Mouse (Mus musculus): Measurements from ENCODE around the gene Gm47985.

Gene Gm47985

DNA sequence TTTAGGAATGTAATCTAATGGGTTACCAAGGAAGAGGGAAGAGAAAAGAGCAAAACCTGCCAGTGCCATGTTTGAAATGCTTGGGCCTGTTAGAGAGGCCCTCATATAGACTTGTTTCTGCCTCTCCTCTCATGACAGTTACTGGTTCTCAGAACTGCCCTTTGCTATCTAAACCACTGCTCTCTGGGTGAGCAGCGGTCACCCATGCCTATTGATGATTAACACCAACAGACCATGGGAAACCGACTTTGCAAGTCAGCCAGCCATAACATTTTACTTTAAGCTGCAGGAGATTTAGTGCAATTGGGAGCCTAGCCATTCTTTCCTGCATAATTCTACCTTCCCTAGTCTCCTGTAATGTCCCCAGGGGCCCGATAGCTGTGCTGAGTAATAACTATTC lies 34.1 kb downstream of the Gm47985 start:
- in situ Hi-C loops (cut with MboI; ENCODE audit: low sequenced_read_pairs), result no loop called here

DNA sequence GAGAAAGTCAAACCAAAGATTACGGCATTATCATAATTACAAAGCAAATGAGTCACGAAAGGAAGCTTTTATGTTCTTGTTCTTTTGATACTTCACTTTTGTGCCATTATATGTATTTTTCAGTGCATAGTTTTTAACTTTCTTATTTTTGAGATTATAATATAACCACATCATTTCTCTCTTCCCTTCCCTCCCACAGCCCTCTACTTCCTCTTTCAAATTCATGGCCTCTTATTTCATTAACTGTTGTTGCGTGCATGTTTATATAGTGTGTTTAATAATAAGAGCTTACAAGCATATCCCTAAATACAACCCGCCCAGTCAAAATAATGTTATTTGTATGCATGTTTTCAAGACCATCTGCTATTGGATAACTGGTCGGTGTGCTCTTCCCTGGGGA lies 36.7 kb downstream of the Gm47985 start:
- in situ Hi-C loops (cut with MboI; ENCODE audit: low sequenced_read_pairs), result no loop called here

DNA sequence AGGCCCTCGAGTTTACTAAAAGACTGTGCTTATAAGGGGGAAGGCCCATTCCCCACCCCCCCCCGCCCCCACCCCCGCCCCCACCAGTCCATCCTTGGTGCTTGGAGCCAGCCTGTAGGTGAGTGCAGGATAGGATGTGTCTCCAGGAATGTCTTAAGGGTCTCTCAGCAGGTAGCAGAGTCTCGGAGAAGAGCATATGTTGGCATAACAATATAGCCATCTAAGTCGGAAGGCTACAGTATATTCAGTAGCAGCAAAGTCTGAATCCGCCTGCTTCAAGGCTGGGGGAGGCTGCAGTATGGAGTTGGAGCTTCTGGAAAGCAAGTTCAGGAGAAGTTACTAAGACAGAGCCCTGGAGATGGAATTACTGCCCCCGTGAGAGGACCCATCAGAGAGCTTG lies 37.8 kb downstream of the Gm47985 start:
- in situ Hi-C loops (cut with MboI; ENCODE audit: low sequenced_read_pairs), result no loop called here

DNA sequence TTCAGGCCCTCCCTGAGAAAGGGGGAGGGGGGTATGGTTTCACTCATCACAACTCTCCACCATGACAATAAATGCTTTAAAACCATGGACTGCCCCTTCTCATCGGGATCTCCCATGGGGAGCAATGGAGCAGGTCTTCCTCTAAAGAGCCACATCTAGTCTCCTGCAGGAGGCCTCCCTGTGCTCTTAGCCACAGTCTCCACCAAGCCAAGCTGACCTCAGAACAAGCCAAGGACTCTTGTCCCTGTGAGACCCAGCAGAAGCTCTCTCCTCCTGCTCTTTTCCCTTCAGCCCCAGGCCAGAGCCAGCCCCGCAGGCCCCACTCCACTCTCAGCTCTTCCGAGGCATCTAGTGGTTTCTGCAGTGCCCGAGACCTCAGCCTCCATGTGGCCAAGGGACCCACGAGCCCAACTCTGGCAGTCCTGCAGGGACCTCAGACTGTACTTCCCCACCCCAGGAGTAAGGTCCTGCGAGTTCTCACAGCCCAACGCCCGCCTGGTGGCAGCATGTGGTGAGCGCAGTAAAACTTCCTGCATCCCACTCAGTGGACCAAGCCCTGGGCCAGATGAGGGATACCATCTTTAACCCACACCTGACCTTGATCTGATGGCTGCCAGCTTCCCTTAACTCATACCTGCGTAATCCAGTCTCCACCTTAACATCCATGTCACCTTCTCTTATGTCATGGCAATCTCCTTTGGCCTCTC lies 40.4 kb downstream of the Gm47985 start:
- in situ Hi-C loops (cut with MboI; ENCODE audit: low sequenced_read_pairs), result no loop called here

DNA sequence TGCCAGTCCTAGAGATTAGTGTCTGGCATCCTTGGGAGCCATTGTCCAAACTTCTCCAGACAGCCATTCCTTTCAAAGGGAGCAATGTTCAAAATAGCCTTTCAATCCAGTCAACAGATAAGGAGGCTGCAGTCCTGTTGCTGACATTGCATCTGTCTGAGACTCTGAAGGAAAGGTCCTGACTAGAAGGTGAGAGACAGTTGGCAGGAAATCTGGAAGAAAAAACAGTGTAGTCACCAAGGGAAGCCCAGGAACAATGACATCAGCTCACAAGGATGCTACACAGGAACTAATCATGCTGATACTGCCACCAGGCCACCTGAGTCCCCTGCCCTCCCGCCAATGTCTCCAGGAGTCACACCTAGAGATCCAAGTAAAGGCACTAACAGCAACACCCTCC lies 41.0 kb downstream of the Gm47985 start:
- in situ Hi-C loops (cut with MboI; ENCODE audit: low sequenced_read_pairs), result no loop called here

DNA sequence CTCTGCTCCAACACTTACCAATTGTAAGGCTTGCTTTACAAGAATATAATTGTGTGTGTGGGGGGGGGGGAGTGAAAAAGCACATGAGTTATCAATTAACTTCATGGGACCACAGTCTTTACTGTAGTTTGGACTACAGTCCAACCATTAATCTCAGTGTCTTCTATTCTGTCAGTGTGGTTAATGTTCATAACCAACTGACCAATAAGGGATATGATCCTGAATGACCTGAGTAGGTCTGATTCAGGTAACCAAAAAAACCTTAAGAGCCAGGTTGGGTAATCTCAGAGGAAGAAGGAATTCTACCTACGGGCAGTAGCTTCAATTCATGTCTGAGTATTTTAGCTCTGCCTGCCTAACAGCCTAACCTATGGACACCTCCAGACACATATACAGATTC lies 42.2 kb downstream of the Gm47985 start:
- in situ Hi-C loops (cut with MboI; ENCODE audit: low sequenced_read_pairs), result no loop called here

DNA sequence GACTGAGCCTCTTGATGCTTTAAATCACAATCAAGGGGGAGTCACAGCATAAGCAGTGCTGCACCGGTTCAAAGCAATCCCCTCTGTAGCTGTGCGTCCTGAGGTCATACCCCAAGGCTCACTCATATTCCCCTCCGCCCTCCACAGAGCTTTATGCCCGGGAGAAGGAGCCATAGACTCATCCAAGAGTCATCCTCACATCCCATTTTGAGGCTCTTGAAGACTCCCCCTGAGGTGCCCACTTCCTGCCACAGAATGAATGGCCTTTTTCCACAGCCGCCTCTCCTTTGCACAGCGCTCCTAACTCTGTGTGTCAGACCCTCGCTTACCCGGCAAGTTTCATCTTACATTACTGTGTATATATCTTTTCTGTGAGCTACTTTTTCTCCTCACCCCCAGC lies 45.2 kb downstream of the Gm47985 start:
- in situ Hi-C loops (cut with MboI; ENCODE audit: low sequenced_read_pairs), result no loop called here

DNA sequence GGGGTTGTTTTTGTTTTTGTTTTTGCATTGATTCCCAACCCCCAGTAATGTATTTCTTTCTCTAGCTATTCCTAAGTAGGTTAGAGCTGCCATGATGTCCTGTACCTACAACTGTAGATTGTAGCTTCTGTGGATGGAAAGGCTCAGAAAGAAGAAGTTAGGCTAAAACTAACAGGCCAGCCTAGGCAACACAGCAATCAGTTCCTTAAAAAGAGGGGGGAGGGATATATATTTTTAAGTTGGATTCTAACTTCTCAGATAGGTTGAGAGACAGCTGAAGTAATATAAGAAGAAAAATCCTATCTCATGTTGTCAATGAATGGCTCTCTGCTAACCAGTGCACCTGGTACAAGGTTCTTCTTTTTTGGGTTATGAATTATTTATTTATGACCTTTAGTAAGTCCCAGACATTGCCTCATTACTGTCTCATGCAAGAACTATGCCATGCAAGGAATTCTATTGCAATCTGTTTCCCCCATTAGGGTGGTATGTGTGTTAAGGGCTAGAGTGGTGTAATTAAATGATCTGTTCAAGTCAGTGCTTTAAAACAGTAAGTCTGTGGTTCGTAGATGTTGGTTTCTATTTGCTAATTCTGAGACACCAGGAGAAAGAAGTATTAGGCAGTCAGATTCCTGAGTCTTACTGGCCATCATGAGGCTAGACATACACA lies 46.1 kb downstream of the Gm47985 start:
- in situ Hi-C loops (cut with MboI; ENCODE audit: low sequenced_read_pairs), result no loop called here

DNA sequence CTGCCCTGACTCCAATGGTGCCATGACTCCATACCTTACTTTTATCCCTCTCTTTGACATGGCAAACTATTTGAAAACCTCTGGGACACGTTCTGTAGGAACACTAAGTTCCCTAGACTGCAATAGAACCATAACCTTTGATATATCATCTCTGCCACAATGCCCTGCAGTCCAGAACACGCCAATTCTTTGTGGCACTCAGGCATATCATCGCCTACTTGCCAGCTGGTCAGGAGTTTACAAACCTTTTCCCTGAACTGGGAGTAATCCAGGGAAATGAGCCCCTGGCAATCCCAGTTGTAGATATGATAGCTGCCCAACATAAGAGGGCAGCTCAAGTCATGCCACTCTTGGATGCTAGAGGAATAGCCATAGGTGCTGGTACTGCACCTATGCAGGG lies 50.0 kb downstream of the Gm47985 start:
- in situ Hi-C loops (cut with MboI; ENCODE audit: low sequenced_read_pairs), result no loop called here

DNA sequence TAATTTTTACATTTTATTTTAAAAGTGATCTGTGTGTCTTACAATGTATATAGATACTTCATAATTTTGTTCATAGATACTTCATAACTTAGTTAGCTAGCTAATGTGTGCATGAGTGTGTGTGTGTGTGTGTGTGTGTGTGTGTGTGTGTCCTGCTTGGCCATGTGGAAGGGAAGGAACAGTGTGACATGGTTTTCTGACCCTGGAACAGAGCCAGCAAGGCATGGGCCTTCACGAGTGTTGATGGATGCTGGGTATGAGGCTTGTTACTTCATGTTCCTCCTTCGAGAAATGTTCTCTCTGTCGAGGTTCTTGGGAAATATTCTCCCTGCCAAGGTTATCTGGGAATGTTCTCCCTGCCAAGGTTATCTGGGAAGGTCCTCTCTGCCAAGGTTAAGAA lies 51.4 kb downstream of the Gm47985 start:
- in situ Hi-C loops (cut with MboI; ENCODE audit: low sequenced_read_pairs), result no loop called here

All from CH12F3 (cell line).